Mouse (Mus musculus) lung, embryonic 16.5 days (tissue): ENCODE results near the gene Ccl26. TPM values are rescaled to one million over a fixed set of nuclear protein-coding genes. Genes with fewer than 3 reads are reported as not detected.

ENCODE experiments used
- ATAC-seq: fragments of 200-750 bp; cut with Nextera tagmentation; 2 replicates; pipeline ENCODE4 v1.8.0; 2017; ENCODE audit warnings: low read depth, mild to moderate bottlenecking, moderate library complexity
- H3K27ac ChIP-seq: fragments of 300-500 bp; sonication (generic); 2 replicates; pipeline ENCODE4 v1.5.1; 2014; ENCODE audit warnings: mild to moderate bottlenecking, control low read depth, low read length
- H3K27me3 ChIP-seq: fragments of 300-500 bp; sonication (generic); 2 replicates; pipeline ENCODE4 v1.6.1; 2014; ENCODE audit warnings: low read depth, low read length, mixed read lengths; ENCODE audit not compliant: control insufficient read depth, insufficient read depth
- H3K36me3 ChIP-seq: fragments of 300-500 bp; sonication (generic); 2 replicates; pipeline ENCODE4 v1.6.1; 2014; ENCODE audit warnings: low read length; ENCODE audit not compliant: control insufficient read depth, insufficient read depth
- H3K4me1 ChIP-seq: fragments of 300-500 bp; sonication (generic); replicated peaks from 2 replicates; pipeline ENCODE4 v1.6.1; 2014; ENCODE audit warnings: low read length, mixed read lengths; ENCODE audit not compliant: control insufficient read depth, insufficient read depth
- H3K4me2 ChIP-seq: fragments of 300-500 bp; sonication (generic); 2 replicates; pipeline ENCODE4 v1.6.1; 2014; ENCODE audit warnings: low read depth, low read length, control low read depth
- H3K4me3 ChIP-seq: fragments of 300-500 bp; sonication (generic); 2 replicates; pipeline ENCODE4 v1.5.1; 2014; ENCODE audit warnings: mild to moderate bottlenecking, low read length, control low read depth
- H3K9ac ChIP-seq: fragments of 300-500 bp; sonication (generic); 2 replicates; pipeline ENCODE4 v1.6.1; 2014; ENCODE audit warnings: low read length, control low read depth
- H3K9me3 ChIP-seq: fragments of 300-500 bp; sonication (generic); 2 replicates; pipeline ENCODE4 v1.6.1; 2016; ENCODE audit warnings: low read length; ENCODE audit not compliant: control insufficient read depth
- WGBS: fragments of 180-500 bp; shearing (Covaris S2); extraction: QIAGEN DNeasy Blood & Tissue Kit; methylation state at CpG from one replicate; pipeline ENCODE4 v1.1.7; 2014; 5-methylcytosine and 5-hydroxymethylcytosine counted together
- polyA plus RNA-seq: library from polyadenylated mRNA; unstranded; fragments of >200 nt; fragmentation: Nextera tagmentation; extraction: Ambion mirVana; gene quantifications from 2 replicates; pipeline ENCODE4 v1.2.1, GENCODE M21; 2015

The Ccl26 gene
- polyA plus RNA-seq, 1 experiment from 2014 or later: not detected

GRCm38 (mm10) chr5:135547990-135548389, 15.4 kb downstream of the Ccl26 start:
- Histone ChIP-seq H3K27me3 (no peaks in the 10 kb centered on the region; the same call in 1 of the 2 replicates), H3K36me3 (no peaks in the 10 kb centered on the region), H3K4me3 (no peak overlapping the region), H3K27ac (no peak overlapping the region), H3K9me3 (no peaks in the 10 kb centered on the region), H3K4me1 (peaks cover 13% of the 10 kb centered on the region), H3K4me2 (no peak overlapping the region), H3K9ac (no peak overlapping the region)
- no peak for ATAC-seq
- WGBS: 81% methylated on average over 2 of the region's 2 CpGs

- H3K4me3 ChIP-seq: peak within 1 kb of the TSS; percentile 93
- H3K36me3 ChIP-seq: no peaks in the 10 kb centered on the region
- peak within 1 kb of the TSS; percentile 97 for H3K4me2 ChIP-seq
- peak within 1 kb of the TSS; percentile 46 for H3K27ac ChIP-seq
- peak; percentile 98 for ATAC-seq
- H3K9me3 ChIP-seq: no peaks in the 10 kb centered on the region
- H3K9ac ChIP-seq: peak within 1 kb of the TSS; percentile 75
- H3K27me3 ChIP-seq: no peaks in the 10 kb centered on the region; the same call in 1 of the 2 replicates
- H3K4me1 ChIP-seq: peaks cover 13% of the 10 kb centered on the region
- WGBS: under 1% methylated on average over 46 of the region's 46 CpGs
Observed at GRCm38 (mm10) chr5:135544865-135545797, 18.2 kb downstream of the Ccl26 start, which contains the start of gene Hip1. Gene Hip1 (minus strand): TSS chr5:135545120.

DNA sequence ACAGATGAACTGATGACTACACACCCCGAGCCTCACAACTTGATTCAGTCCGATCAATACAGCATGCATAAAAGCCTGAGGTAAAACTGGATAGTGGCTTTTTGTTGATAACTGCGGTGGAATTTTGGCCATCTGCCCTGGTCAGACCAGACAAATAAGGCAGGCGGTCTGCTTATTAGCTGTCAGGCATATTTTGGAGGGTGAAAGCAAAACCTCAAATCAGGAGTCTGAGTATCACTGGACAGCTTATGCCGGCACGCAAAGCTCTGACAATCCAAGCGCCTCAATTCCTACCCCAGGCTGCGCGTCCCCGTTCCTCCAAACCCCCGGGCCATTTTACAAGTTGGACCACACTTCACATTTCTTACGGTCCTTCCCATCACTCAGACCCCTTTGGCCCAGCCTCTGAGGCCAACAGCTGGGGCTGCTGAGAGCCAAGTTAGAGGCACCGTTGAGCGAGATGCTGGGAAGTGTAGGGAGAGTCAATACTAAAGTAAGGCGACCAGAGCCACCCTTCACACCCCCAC, 19.3 kb downstream of the Ccl26 start:
- Histone ChIP-seq H3K4me3 (peak overlapping the region; percentile 93), H3K27ac (peak overlapping the region; percentile 30; the same call in 1 of the 2 replicates), H3K4me2 (peak overlapping the region; percentile 97), H3K27me3 (no peaks in the 10 kb centered on the region; the same call in 1 of the 2 replicates), H3K36me3 (no peaks in the 10 kb centered on the region), H3K9ac (peak overlapping the region; percentile 75), H3K9me3 (no peaks in the 10 kb centered on the region), H3K4me1 (peaks cover 13% of the 10 kb centered on the region)
- ATAC-seq: no peak
- WGBS: 3% methylated on average over 15 of the region's 15 CpGs

- H3K27me3 ChIP-seq: no peaks in the 10 kb centered on the region
- no peak for ATAC-seq
- H3K9me3 ChIP-seq: no peaks in the 10 kb centered on the region
- H3K9ac ChIP-seq: no peak overlapping the region
- WGBS: 66% methylated on average over 10 of the region's 10 CpGs
- peaks cover 7% of the 10 kb centered on the region for H3K4me1 ChIP-seq
- no peak overlapping the region for H3K27ac ChIP-seq
- no peaks in the 10 kb centered on the region for H3K36me3 ChIP-seq
- H3K4me2 ChIP-seq: no peak overlapping the region
- H3K4me3 ChIP-seq: no peak overlapping the region
Observed at GRCm38 (mm10) chr5:135537794-135538214, 25.6 kb downstream of the Ccl26 start.

DNA sequence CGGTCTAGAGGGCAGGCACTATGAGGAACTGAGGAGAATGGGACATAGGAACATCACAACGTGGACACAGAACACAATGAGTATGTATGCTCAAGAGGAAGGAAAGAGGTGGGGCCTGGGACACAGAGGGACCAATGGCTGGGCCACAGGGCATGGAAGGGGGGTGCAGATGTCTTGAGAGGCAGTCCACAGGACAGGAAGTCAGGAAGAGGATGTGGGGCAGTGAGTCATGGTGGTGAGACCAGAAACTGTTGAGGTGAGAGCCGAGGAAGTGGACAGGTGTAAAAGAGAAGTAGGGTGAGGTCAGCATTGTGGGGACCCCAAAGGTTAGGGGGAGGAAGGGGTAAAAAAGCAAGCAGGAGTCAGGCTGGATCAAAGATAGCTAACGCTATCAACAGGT, 26.0 kb downstream of the Ccl26 start:
- peak; percentile 63 for ATAC-seq
- no peak overlapping the region for H3K9ac ChIP-seq
- no peak overlapping the region for H3K27ac ChIP-seq
- WGBS: 59% methylated on average over 4 of the region's 4 CpGs
- H3K9me3 ChIP-seq: no peaks in the 10 kb centered on the region
- H3K4me1 ChIP-seq: peaks cover 9% of the 10 kb centered on the region
- H3K27me3 ChIP-seq: no peaks in the 10 kb centered on the region
- H3K4me2 ChIP-seq: no peak overlapping the region
- no peak overlapping the region for H3K4me3 ChIP-seq
- no peaks in the 10 kb centered on the region for H3K36me3 ChIP-seq

- no peaks in the 10 kb centered on the region for H3K9me3 ChIP-seq
- no peak overlapping the region for H3K27ac ChIP-seq
- no peak overlapping the region for H3K4me3 ChIP-seq
- H3K36me3 ChIP-seq: no peaks in the 10 kb centered on the region
- ATAC-seq: no peak
- H3K4me2 ChIP-seq: no peak overlapping the region
- H3K27me3 ChIP-seq: no peaks in the 10 kb centered on the region
- peaks cover 12% of the 10 kb centered on the region for H3K4me1 ChIP-seq
- H3K9ac ChIP-seq: no peak overlapping the region
Observed at GRCm38 (mm10) chr5:135535867-135536266, 27.5 kb downstream of the Ccl26 start.

GRCm38 (mm10) chr5:135533431-135533830, 29.9 kb downstream of the Ccl26 start:
- H3K36me3 ChIP-seq: no peaks in the 10 kb centered on the region
- peak overlapping the region; percentile 73 for H3K27ac ChIP-seq
- H3K9ac ChIP-seq: 0 out of 2 replicates have a peak overlapping the region, but pooled peaks have one; percentile 25
- H3K4me2 ChIP-seq: no peak overlapping the region
- no peaks in the 10 kb centered on the region for H3K9me3 ChIP-seq
- ATAC-seq: peak; percentile 80
- H3K4me3 ChIP-seq: no peak overlapping the region
- H3K27me3 ChIP-seq: no peaks in the 10 kb centered on the region
- peaks cover 12% of the 10 kb centered on the region for H3K4me1 ChIP-seq
- 32% methylated on average over 10 of the region's 10 CpGs for WGBS

DNA sequence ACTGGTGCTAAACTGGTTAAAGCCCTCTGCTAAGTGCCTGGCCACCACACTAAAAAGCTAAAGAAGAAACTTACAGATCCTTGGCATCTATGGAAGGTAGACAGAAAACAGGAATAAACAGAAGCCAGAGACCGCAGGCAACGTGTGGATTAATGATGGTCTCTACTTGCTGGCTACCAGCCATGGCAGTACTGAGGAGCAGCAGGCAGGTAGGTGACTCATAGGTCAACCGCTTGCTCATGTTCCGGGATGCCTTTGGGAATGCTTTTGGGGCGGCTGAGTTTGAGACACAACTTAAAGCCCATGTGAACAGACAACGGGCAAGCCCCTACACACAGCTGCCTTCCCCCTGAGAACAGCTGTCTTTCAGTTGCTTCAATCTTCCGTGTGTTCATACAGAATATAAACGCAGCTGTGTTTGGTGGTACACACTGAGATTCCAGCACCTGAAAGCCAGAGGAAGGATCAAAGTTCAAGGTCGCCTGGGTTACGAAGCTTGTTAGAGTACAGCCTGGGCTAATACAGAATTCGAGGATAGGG, 32.0 kb downstream of the Ccl26 start:
- Histone ChIP-seq H3K27ac (no peak overlapping the region), H3K4me3 (no peak overlapping the region), H3K27me3 (no peaks in the 10 kb centered on the region), H3K9me3 (no peaks in the 10 kb centered on the region), H3K36me3 (no peaks in the 10 kb centered on the region), H3K4me2 (no peak overlapping the region), H3K4me1 (peaks cover 14% of the 10 kb centered on the region), H3K9ac (no peak overlapping the region)
- WGBS: 62% methylated on average over 11 of the region's 11 CpGs
- ATAC-seq: no peak

- Histone ChIP-seq H3K36me3 (no peaks in the 10 kb centered on the region), H3K9me3 (no peaks in the 10 kb centered on the region), H3K27ac (no peak overlapping the region), H3K9ac (no peak overlapping the region), H3K27me3 (no peaks in the 10 kb centered on the region), H3K4me3 (no peak overlapping the region), H3K4me1 (peaks cover 16% of the 10 kb centered on the region), H3K4me2 (no peak overlapping the region)
- WGBS: 81% methylated on average over 2 of the region's 2 CpGs
- no peak for ATAC-seq
Observed at GRCm38 (mm10) chr5:135529964-135530363, 33.4 kb downstream of the Ccl26 start.
